In genomic region chr15:88661654-88662053, GRCm38 (mm10) we compare ENCODE assay signal across 19 mouse cellular contexts.
DNase-seq lines count a peak whose midpoint lies in the region; ATAC-seq and TF ChIP-seq lines count a peak whose summit lies in the region.
"Had no signal": no experiment of that assay in that cellular context is flagged by ENCODE, and none has a peak within 500 bp of the region (broad histone marks: within the 10 kb centered on the region; RNA-seq: fewer than 3 reads in every experiment).

No protein-coding gene starts in this region.

- no peaks in the 10 kb centered on the region for H3K9me3 ChIP-seq in heart, embryonic 16.5 days (replicated peaks; ENCODE audit: control insufficient read depth, low read length)
- H3K9me3 ChIP-seq: embryonic facial prominence, embryonic 10.5 days; forebrain, embryonic 15.5 days; heart, embryonic 13.5 days; hindbrain, embryonic 15.5 days; intestine, embryonic 15.5 days; limb, embryonic 13.5 days; liver, embryonic 13.5 days; midbrain, embryonic 10.5 days; neural tube, embryonic 13.5 days had no signal

- no peak overlapping the region for H3K27ac ChIP-seq in heart, embryonic 16.5 days (ENCODE audit: low read length)
- H3K27ac ChIP-seq in layer of hippocampus, adult 2 months, result no peak overlapping the region
- H3K27ac ChIP-seq: embryonic facial prominence, embryonic 10.5 days; forebrain, embryonic 15.5 days; heart, embryonic 13.5 days; hindbrain, embryonic 15.5 days; intestine, embryonic 15.5 days; limb, embryonic 13.5 days; liver, embryonic 13.5 days; midbrain, embryonic 10.5 days; neural tube, embryonic 13.5 days had no signal

- H3K4me3 ChIP-seq in heart, embryonic 16.5 days (ENCODE audit: low read length), result no peak overlapping the region
- H3K4me3 ChIP-seq in layer of hippocampus, adult 2 months, result no peak overlapping the region
- H3K4me3 ChIP-seq: hindbrain, embryonic 15.5 days; intestine, embryonic 15.5 days; limb, embryonic 13.5 days; liver, embryonic 13.5 days; myocyte; neural tube, embryonic 13.5 days had no signal

- no peaks in the 10 kb centered on the region for H3K4me1 ChIP-seq in heart, embryonic 16.5 days (ENCODE audit: control insufficient read depth, insufficient read depth, low read length)
- H3K4me1 ChIP-seq: intestine, embryonic 15.5 days had no signal

- ATAC-seq in heart, embryonic 16.5 days (replicated peaks; ENCODE audit: extremely low read depth, insufficient read depth, low FRiP score), result no peak
- ATAC-seq: forebrain, embryonic 15.5 days; intestine, embryonic 15.5 days; midbrain, embryonic 16.5 days had no signal

- intact Hi-C loops in heart, postnatal 10 days (cut with DNase I), result no loop called here
- intact Hi-C loops in left cerebral cortex, postnatal 4 days (cut with DNase I), result no loop called here
- intact Hi-C loops in left cerebral cortex, postnatal 10 days (cut with DNase I), result no loop called here

- no peaks in the 10 kb centered on the region for H3K36me3 ChIP-seq in heart, embryonic 16.5 days (ENCODE audit: control insufficient read depth, insufficient read depth)
- H3K36me3 ChIP-seq: embryonic facial prominence, embryonic 10.5 days; forebrain, embryonic 15.5 days; heart, embryonic 13.5 days; hindbrain, embryonic 15.5 days; intestine, embryonic 15.5 days; limb, embryonic 13.5 days; liver, embryonic 13.5 days; midbrain, embryonic 10.5 days; neural tube, embryonic 13.5 days had no signal

- 0 out of 2 replicates have a peak overlapping the region, but pooled peaks have one; percentile 4 for H3K4me2 ChIP-seq in heart, embryonic 16.5 days (ENCODE audit: low read depth, low read length)

- no peak for TF ChIP-seq CTCF in layer of hippocampus, adult 2 months (conservative IDR thresholded peaks at IDR 0.05)

- 61% methylated on average over 3 of the region's 3 CpGs for WGBS in heart, embryonic 16.5 days

- H3K27me3 ChIP-seq in heart, embryonic 16.5 days (ENCODE audit: control insufficient read depth, insufficient read depth, low read length), result 0 out of 2 replicates have a peak, but pooled peaks cover 4% of the 10 kb centered on the region
- H3K27me3 ChIP-seq: liver, embryonic 13.5 days had no signal

- no peak overlapping the region for H3K9ac ChIP-seq in heart, embryonic 16.5 days (ENCODE audit: low read length)
- H3K9ac ChIP-seq: forebrain, embryonic 15.5 days; hindbrain, embryonic 15.5 days; intestine, embryonic 15.5 days; limb, embryonic 13.5 days; liver, embryonic 13.5 days; lung, embryonic 14.5 days; neural tube, embryonic 13.5 days had no signal

- peak; percentile 31 for DNase-seq in heart, adult 8-10 months (ENCODE audit: low spot score)
- DNase-seq in heart, postnatal 10 days, result no peak
- DNase-seq in left cerebral cortex, postnatal 4 days, result peak; percentile 23
- no peak for DNase-seq in left cerebral cortex, postnatal 10 days (ENCODE audit: extremely low spot score in 1 of 2, low spot score in 2 of 2)
- DNase-seq in right cerebral cortex, adult 2 months (ENCODE audit: low spot score in 2 of 2), result no peak
- DNase-seq in layer of hippocampus, adult 2 months (ENCODE audit: low spot score in 2 of 2), result no peak
- DNase-seq: liver, embryonic 13.5 days had no signal

Comparison
In these comparisons a context has a peak if more than half of its experiments do, and no peak if none do; other contexts are left out.
1. DNase-seq: peak in heart, adult 8-10 months (single experiment) and left cerebral cortex, postnatal 4 days (single experiment); none in heart, postnatal 10 days (0 of 2), left cerebral cortex, postnatal 10 days (0 of 2), right cerebral cortex, adult 2 months (0 of 2) and layer of hippocampus, adult 2 months (0 of 2).